ENCODE assay signal across 9 mouse cellular contexts in genomic region chr11:6562359-6562758, GRCm38 (mm10). TPM values are rescaled to one million over a fixed set of nuclear protein-coding genes. Genes with fewer than 3 reads are reported as not detected.
A peak's percentile ranks its signal among the peaks of the same experiment; 100 is the strongest.
DNase-seq lines count a peak whose midpoint lies in the region; ATAC-seq and TF ChIP-seq lines count a peak whose summit lies in the region.
"Had no signal": no experiment of that assay in that cellular context is flagged by ENCODE, and none has a peak within 500 bp of the region (broad histone marks: within the 10 kb centered on the region; RNA-seq: fewer than 3 reads in every experiment).

No protein-coding gene starts in this region.

- H3K4me2 ChIP-seq in midbrain, postnatal 0 days (ENCODE audit: low read depth, low read length, poor library complexity, severe bottlenecking) = no peak overlapping the region
- H3K4me2 ChIP-seq in midbrain, embryonic 13.5 days (replicated peaks) = no peak overlapping the region

- no peaks in the 10 kb centered on the region for H3K36me3 ChIP-seq in midbrain, postnatal 0 days (ENCODE audit: insufficient read depth, low read length)
- H3K36me3 ChIP-seq in midbrain, embryonic 13.5 days = peaks cover 7% of the 10 kb centered on the region

- ATAC-seq in midbrain, postnatal 0 days (ENCODE audit: low FRiP score) = 0 out of 2 replicates have a peak, but pooled peaks have one; percentile 34
- ATAC-seq in midbrain, embryonic 13.5 days = no peak
- peak; percentile 53 for ATAC-seq in megakaryocyte progenitor cell, adult 5-6 weeks (replicated peaks; ENCODE audit: poor library complexity)

- DNase-seq in gastrocnemius, adult 2 months = peak; percentile 23
- no peak for DNase-seq in gastrocnemius, postnatal 36 days
- DNase-seq in midbrain, postnatal 0 days (ENCODE audit: low spot score) = no peak
- peak; percentile 64 for DNase-seq in thymus, postnatal 4 days
- no peak for DNase-seq in embryo, embryonic 11 days
- DNase-seq in adipocyte (ENCODE audit: low spot score) = no peak
- DNase-seq: gastrocnemius, postnatal 25 days had no signal

- TF ChIP-seq CTCF in gastrocnemius, adult 2 months (IDR thresholded peaks at IDR 0.05) = no peak
- no peak for TF ChIP-seq CTCF in midbrain, postnatal 0 days (IDR thresholded peaks at IDR 0.05)

- H3K4me3 ChIP-seq in gastrocnemius, adult 2 months = peak overlapping the region; percentile 55
- H3K4me3 ChIP-seq in midbrain, postnatal 0 days (ENCODE audit: low read depth, low read length) = no peak overlapping the region
- H3K4me3 ChIP-seq in midbrain, embryonic 13.5 days (replicated peaks) = no peak overlapping the region

- intact Hi-C loops in gastrocnemius, adult 2 months (cut with DNase I) = no loop called here
- intact Hi-C loops in gastrocnemius, postnatal 36 days (cut with DNase I) = no loop called here

- H3K27ac ChIP-seq in gastrocnemius, adult 2 months = peak overlapping the region; percentile 66; the same call in 1 of the 2 replicates
- no peak overlapping the region for H3K27ac ChIP-seq in midbrain, postnatal 0 days (ENCODE audit: low read depth, low read length)
- no peak overlapping the region for H3K27ac ChIP-seq in midbrain, embryonic 13.5 days

- no peak overlapping the region for H3K9ac ChIP-seq in midbrain, postnatal 0 days (replicated peaks; ENCODE audit: low read length, poor library complexity, severe bottlenecking)
- no peak overlapping the region for H3K9ac ChIP-seq in midbrain, embryonic 13.5 days (replicated peaks)

- WGBS in midbrain, postnatal 0 days = 89% methylated on average over 6 of the region's 6 CpGs
- 90% methylated on average over 6 of the region's 6 CpGs for WGBS in midbrain, embryonic 13.5 days

- H3K27me3 ChIP-seq in midbrain, postnatal 0 days (ENCODE audit: insufficient read depth, low read length) = no peaks in the 10 kb centered on the region
- no peaks in the 10 kb centered on the region for H3K27me3 ChIP-seq in midbrain, embryonic 13.5 days

- no peaks in the 10 kb centered on the region for H3K9me3 ChIP-seq in midbrain, postnatal 0 days (ENCODE audit: low read length)
- H3K9me3 ChIP-seq in midbrain, embryonic 13.5 days = no peaks in the 10 kb centered on the region

- no peaks in the 10 kb centered on the region for H3K4me1 ChIP-seq in midbrain, postnatal 0 days (ENCODE audit: insufficient read depth, low read length)
- H3K4me1 ChIP-seq in midbrain, embryonic 13.5 days (replicated peaks) = no peaks in the 10 kb centered on the region

RNA-seq across cellular contexts. Expression of gene Ccm2, which starts 15.7 kb away (rescaled TPM):
- total RNA-seq in gastrocnemius, adult 2 months (2021) = 10 to 100 TPM; 20.8 to 23.8 TPM
- 10 to 100 TPM; 24.4 to 26.6 TPM for total RNA-seq in gastrocnemius, postnatal 36 days (2021)
- total RNA-seq in midbrain, postnatal 0 days (2014; rRNA removed) = 45.6 and 71.3 TPM in 2 replicates
- polyA plus RNA-seq in midbrain, postnatal 0 days (2015; fragmentation: Nextera tagmentation; extraction: Ambion mirVana) = 64.3 and 67.1 TPM in 2 replicates
- 82.4 and 87.8 TPM in 2 replicates for polyA plus RNA-seq in midbrain, embryonic 13.5 days (2015; fragmentation: Nextera tagmentation; extraction: Ambion mirVana)
- total RNA-seq in megakaryocyte progenitor cell, adult 5-6 weeks (2015) = 18.3 and 22.7 TPM in 2 replicates
- total RNA-seq in megakaryocyte progenitor cell, adult 5-6 weeks (2017) = 43.6 TPM in 2 replicates

RNA-seq across cellular contexts. Expression of gene Myo1g, which starts 41.6 kb away (rescaled TPM):
- total RNA-seq in gastrocnemius, adult 2 months (2021) = under 1 TPM; 0.36 to 0.56 TPM
- total RNA-seq in gastrocnemius, postnatal 36 days (2021) = 1 to 10 TPM; 1.3 to 1.7 TPM
- 0.99 and 1.5 TPM in 2 replicates for total RNA-seq in midbrain, postnatal 0 days (2014; rRNA removed)
- polyA plus RNA-seq in midbrain, postnatal 0 days (2015; fragmentation: Nextera tagmentation; extraction: Ambion mirVana) = 0.38 and 0.62 TPM in 2 replicates
- 0.27 and 0.32 TPM in 2 replicates for polyA plus RNA-seq in midbrain, embryonic 13.5 days (2015; fragmentation: Nextera tagmentation; extraction: Ambion mirVana)
- 39.1 and 43.8 TPM in 2 replicates for total RNA-seq in megakaryocyte progenitor cell, adult 5-6 weeks (2015)
- total RNA-seq in megakaryocyte progenitor cell, adult 5-6 weeks (2017) = 47.1 and 49.6 TPM in 2 replicates

RNA-seq across cellular contexts. Expression of gene Nacad, which starts 43.5 kb away (rescaled TPM):
- total RNA-seq in gastrocnemius, adult 2 months (2021) = under 1 TPM; 0.28 to 0.38 TPM
- under 1 TPM; 0.20 to 0.42 TPM for total RNA-seq in gastrocnemius, postnatal 36 days (2021)
- 86.9 and 92.3 TPM in 2 replicates for total RNA-seq in midbrain, postnatal 0 days (2014; rRNA removed)
- 67.6 and 68.0 TPM in 2 replicates for polyA plus RNA-seq in midbrain, postnatal 0 days (2015; fragmentation: Nextera tagmentation; extraction: Ambion mirVana)
- polyA plus RNA-seq in midbrain, embryonic 13.5 days (2015; fragmentation: Nextera tagmentation; extraction: Ambion mirVana) = 96.9 and 101 TPM in 2 replicates
- total RNA-seq in megakaryocyte progenitor cell, adult 5-6 weeks (2015) = not detected in 2 replicates
- not detected in 2 replicates for total RNA-seq in megakaryocyte progenitor cell, adult 5-6 weeks (2017)

Comparison
In these comparisons a context has a peak if more than half of its experiments do, and no peak if none do; other contexts are left out.
1. DNase-seq: peak in gastrocnemius, adult 2 months (single experiment) and thymus, postnatal 4 days (single experiment); none in gastrocnemius, postnatal 36 days (0 of 2), midbrain, postnatal 0 days (single experiment), embryo, embryonic 11 days (single experiment) and adipocyte (single experiment).
2. RNA of gene Myo1g, which starts 41.6 kb away (total RNA-seq): 39.1 to 49.6 TPM in megakaryocyte progenitor cell, adult 5-6 weeks; 1.3 to 1.7 TPM in gastrocnemius, postnatal 36 days, 0.99 to 1.5 TPM in midbrain, postnatal 0 days and 0.36 to 0.56 TPM in gastrocnemius, adult 2 months; every median in the first group is over 10 times any median in the second.
3. RNA of gene Nacad, which starts 43.5 kb away (total RNA-seq): 86.9 to 92.3 TPM in midbrain, postnatal 0 days; 0.20 to 0.42 TPM in gastrocnemius, postnatal 36 days, 0.28 to 0.38 TPM in gastrocnemius, adult 2 months and not detected in megakaryocyte progenitor cell, adult 5-6 weeks; every median in the first group is over 10 times any median in the second.